Mouse (Mus musculus): ENCODE results near the gene Babam2. TPM values are rescaled to one million over a fixed set of nuclear protein-coding genes. Genes with fewer than 3 reads are reported as not detected.

The Babam2 gene
- 55.5 and 57.4 TPM in 2 replicates for polyA plus RNA-seq (2016; fragmentation: Nextera tagmentation; extraction: Ambion mirVana)

DNA sequence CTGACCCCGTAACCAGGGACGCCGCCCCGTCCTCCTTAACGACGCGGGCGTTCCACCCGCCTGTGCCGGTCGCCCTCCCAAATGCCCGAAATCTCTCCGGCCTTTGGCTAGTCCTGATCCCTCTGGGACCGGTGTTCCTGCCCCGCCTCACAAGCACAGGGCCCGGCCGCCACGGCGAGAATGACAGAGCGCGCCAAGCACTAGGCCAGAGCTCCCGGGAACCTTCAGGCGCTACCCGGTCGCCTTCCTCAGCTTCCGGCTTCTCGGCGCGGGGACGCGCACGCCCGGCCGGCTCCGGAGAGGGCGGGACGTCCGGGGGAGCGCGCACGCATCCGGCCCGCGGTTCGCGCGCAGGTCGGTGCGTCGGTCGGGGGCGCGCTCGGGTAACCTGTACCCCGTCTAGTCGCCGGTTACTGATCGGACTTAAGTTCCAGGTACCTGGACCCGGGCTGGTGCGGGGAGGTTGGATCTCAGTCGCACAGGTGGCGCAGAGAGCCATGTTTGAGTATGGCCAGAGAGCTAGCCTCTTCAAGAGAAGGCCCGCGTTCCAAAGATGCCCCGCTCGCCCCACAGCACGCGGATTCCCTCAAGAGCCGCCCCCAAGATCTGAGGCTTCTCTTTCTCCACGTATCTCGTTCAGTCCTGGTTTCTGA, at the start of gene Babam2:
Gene Babam2, plus strand, starts transcription at position 41 of the 653 bp plus-strand sequence.
- peaks cover 14% of the 10 kb centered on the region for H3K4me1 ChIP-seq
- DNase-seq (ENCODE audit: low spot score): peak; percentile 92
- no peaks in the 10 kb centered on the region for H3K9me3 ChIP-seq (replicated peaks)
- H3K4me3 ChIP-seq: peak within 1 kb of the TSS; percentile 85
- under 1% methylated on average over 71 of the region's 71 CpGs for WGBS
- H3K36me3 ChIP-seq: 0 out of 2 replicates have a peak, but pooled peaks cover 3% of the 10 kb centered on the region
- peak within 1 kb of the TSS; percentile 92 for H3K27ac ChIP-seq (replicated peaks)
- H3K27me3 ChIP-seq (ENCODE audit: low read depth, poor library complexity, severe bottlenecking): no peaks in the 10 kb centered on the region

DNA sequence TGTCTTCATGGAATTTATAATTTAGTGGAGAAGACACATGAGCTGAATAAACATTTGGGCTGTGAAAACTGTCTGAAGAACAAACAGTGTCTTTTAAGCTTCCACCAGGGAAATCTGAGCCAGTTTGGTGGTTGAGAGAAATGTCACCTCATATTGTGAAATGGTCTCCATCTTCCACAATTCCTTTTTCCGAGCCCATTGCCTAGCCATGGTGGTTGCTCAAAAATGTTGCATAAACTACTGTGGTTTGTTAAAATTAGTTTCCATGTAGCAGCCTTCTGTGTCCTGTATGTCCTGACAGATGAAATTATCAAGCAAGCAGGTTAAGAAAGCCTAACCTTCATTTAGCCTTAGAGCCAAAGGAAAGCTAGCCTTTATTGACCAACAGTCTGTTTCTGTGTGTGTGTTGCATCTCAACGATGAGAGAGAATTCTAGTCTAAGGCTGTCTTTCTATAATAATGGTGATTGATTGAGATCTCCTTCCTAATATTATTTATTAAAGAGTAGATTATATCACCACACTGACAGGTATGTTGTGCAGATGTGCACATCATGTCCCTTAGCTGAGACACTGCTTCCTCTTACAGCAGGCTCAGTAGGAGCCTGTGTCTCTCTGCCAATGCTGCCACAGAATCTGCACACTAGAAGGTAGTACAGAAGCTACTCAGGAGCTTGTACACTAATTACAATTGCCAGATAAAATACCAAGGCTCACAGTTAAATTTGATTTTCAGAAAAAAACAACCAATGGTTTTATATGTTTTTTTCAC, 46.8 kb upstream of the Babam2 start:
- 97% methylated on average over 2 of the region's 2 CpGs for WGBS
- Histone ChIP-seq H3K36me3 (no peaks in the 10 kb centered on the region), H3K27ac (replicated peaks) (no peak overlapping the region), H3K4me3 (no peak overlapping the region), H3K4me1 (no peaks in the 10 kb centered on the region), H3K9me3 (replicated peaks) (no peaks in the 10 kb centered on the region), H3K27me3 (ENCODE audit: low read depth, poor library complexity, severe bottlenecking) (no peaks in the 10 kb centered on the region)
- DNase-seq (ENCODE audit: low spot score): no peak

DNA sequence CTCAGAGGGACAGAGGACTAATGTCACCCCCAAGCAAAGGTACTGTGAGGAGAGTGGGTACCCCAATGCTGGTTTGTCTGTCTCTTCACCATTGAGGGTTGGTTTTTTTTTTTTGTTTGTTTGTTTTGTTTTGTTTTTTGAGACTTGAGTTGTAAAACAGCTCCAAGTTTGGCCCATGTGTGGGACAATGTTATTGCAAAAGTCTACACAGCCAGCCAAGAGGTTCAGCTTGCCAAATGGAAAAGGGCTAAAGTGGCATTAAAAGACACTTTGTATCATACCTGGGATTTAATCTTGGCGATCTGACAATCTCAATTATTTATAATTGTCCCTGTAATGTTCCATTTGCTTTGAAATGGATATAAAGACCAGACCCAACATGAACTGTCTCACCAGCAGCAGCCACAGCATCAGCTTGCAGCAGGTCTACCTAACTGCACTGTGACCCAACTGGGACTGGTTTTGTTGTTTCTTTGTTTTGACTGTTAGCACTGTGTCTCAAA, 41.7 kb upstream of the Babam2 start:
- Histone ChIP-seq H3K27ac (replicated peaks) (no peak overlapping the region), H3K4me3 (no peak overlapping the region), H3K27me3 (ENCODE audit: low read depth, poor library complexity, severe bottlenecking) (no peaks in the 10 kb centered on the region), H3K36me3 (no peaks in the 10 kb centered on the region), H3K9me3 (replicated peaks) (no peaks in the 10 kb centered on the region), H3K4me1 (no peaks in the 10 kb centered on the region)
- no peak for DNase-seq (ENCODE audit: low spot score)
- WGBS: 97% methylated on average over 1 of the region's 1 CpGs

DNA sequence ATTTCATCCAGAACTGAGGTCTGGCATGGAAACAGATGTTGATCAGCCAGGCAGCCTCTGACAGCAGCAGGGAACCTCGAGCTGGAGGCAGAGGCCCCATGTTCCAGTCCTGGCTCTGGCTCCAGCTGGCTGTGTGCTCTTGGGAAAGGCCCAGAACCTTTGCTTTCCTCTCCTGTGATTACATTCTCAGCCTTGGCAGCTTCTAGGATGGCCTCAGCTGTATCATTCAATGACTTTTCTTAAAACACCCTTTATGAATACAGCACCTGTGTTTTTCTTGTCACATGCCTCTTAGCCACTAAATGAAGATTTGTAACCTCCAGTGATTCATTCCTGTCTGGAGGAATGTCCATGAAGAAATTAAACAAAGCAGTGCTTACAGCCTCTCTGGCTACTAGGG, 31.3 kb upstream of the Babam2 start:
- Histone ChIP-seq H3K4me1 (no peaks in the 10 kb centered on the region; the same call in 1 of the 2 replicates), H3K4me3 (no peak overlapping the region), H3K9me3 (replicated peaks) (no peaks in the 10 kb centered on the region), H3K27ac (replicated peaks) (no peak overlapping the region), H3K27me3 (ENCODE audit: low read depth, poor library complexity, severe bottlenecking) (no peaks in the 10 kb centered on the region), H3K36me3 (no peaks in the 10 kb centered on the region)
- 56% methylated on average over 1 of the region's 1 CpGs for WGBS
- no peak for DNase-seq (ENCODE audit: low spot score)

DNA sequence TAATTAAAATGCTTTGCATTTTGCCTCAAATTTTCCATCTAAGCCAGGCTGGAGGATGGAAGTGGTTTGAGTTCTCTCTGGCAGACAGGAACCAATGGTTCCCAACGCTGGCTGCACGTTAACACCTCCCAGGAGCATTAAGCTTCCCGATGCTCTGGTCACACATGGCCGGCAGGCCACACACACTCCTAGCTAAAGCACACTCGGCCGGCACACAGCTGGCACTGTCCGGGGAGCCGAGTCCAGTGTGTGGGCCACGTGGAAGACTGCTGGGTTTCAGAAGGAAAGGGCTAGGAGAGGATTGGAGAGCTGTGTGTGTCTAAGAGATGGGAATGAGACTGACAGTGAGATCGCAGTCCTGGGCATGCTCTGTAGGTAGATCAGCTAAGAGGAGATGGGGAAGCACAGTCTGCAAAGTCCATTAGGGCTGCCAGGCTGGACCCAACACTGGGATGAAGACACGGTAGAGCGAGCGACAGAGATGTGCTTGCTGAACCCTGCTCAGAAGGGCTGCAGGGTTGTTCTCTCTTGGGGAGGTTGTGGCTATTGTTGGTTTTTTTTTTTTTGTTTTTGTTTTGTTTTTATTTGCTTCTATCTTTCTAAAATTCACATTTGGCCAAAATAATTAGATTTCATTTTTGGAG, 29.0 kb upstream of the Babam2 start:
- H3K4me1 ChIP-seq: no peaks in the 10 kb centered on the region; the same call in 1 of the 2 replicates
- no peaks in the 10 kb centered on the region for H3K36me3 ChIP-seq
- WGBS: 74% methylated on average over 13 of the region's 13 CpGs
- H3K4me3 ChIP-seq: no peak overlapping the region
- H3K27me3 ChIP-seq (ENCODE audit: low read depth, poor library complexity, severe bottlenecking): no peaks in the 10 kb centered on the region
- H3K27ac ChIP-seq (replicated peaks): no peak overlapping the region
- H3K9me3 ChIP-seq (replicated peaks): no peaks in the 10 kb centered on the region
- no peak for DNase-seq (ENCODE audit: low spot score)

DNA sequence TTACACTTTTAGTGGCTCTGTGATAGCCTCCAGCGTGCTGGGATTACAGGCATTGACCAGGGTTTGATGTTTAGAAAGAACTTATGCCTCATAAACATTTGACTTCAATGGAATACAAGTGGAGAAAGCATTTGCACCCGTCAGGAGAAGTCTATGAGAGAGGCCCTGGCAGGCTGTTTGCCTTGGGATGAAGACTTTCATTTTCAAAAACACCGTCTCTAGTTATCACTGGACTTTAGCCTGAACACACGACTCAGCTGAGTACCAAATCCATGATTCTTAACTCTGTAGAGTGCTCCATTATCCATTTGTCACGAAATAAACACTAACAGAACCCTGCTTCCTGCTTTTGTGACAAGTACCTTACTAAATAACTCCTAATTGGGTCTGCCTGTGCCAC, 27.5 kb upstream of the Babam2 start:
- DNase-seq (ENCODE audit: low spot score): no peak
- H3K4me3 ChIP-seq: no peak overlapping the region
- no peaks in the 10 kb centered on the region; the same call in 1 of the 2 replicates for H3K4me1 ChIP-seq
- 84% methylated on average over 5 of the region's 5 CpGs for WGBS
- no peak overlapping the region for H3K27ac ChIP-seq (replicated peaks)
- no peaks in the 10 kb centered on the region for H3K9me3 ChIP-seq (replicated peaks)
- no peaks in the 10 kb centered on the region for H3K36me3 ChIP-seq
- H3K27me3 ChIP-seq (ENCODE audit: low read depth, poor library complexity, severe bottlenecking): no peaks in the 10 kb centered on the region

DNA sequence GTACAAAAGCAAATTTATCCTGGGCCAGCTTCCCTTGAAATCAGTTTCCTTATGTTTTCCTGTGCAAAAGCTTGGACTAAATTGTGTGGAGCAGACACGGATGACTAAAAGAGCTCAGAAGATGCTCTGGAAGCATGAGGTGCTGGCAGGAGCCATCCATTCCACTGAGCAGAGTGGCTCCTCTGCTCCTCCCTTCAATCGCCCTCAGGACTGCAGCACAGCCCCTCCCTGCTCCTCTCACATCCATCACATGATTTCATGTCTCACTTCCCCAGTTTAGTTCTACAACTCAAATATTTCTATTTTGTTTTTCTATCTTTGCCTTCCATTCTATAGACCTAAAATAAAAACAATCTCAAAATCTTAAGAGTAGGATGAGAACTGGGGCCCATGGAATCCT, 26.3 kb upstream of the Babam2 start:
- H3K9me3 ChIP-seq (replicated peaks): no peaks in the 10 kb centered on the region
- no peak overlapping the region for H3K27ac ChIP-seq (replicated peaks)
- no peaks in the 10 kb centered on the region; the same call in 1 of the 2 replicates for H3K4me1 ChIP-seq
- H3K27me3 ChIP-seq (ENCODE audit: low read depth, poor library complexity, severe bottlenecking): no peaks in the 10 kb centered on the region
- H3K36me3 ChIP-seq: no peaks in the 10 kb centered on the region
- H3K4me3 ChIP-seq: no peak overlapping the region
- 68% methylated on average over 2 of the region's 2 CpGs for WGBS
- DNase-seq (ENCODE audit: low spot score): no peak

DNA sequence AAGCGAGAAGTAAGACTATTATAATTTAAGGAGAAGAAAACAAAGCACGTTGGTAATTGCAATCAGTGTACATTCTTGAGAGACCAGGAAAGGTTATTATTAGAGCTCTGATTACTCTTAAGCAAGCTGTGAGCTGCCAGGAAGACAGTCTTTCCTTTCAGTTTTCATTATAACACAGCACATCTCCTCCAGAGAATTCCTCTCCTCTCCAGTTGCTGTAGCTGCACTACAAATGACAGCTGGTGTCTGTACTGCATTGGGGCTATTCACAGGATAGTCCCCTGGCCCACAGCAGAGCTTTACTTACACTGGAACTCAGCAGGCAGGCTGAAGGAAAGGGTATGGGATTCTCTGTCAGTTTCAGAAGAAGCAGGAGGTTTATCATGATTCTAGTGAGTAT, 24.1 kb upstream of the Babam2 start:
- WGBS: 87% methylated on average over 2 of the region's 2 CpGs
- Histone ChIP-seq H3K27me3 (ENCODE audit: low read depth, poor library complexity, severe bottlenecking) (no peaks in the 10 kb centered on the region), H3K27ac (replicated peaks) (no peak overlapping the region), H3K4me3 (no peak overlapping the region), H3K9me3 (replicated peaks) (no peaks in the 10 kb centered on the region), H3K36me3 (no peaks in the 10 kb centered on the region), H3K4me1 (no peaks in the 10 kb centered on the region; the same call in 1 of the 2 replicates)
- DNase-seq (ENCODE audit: low spot score): no peak

DNA sequence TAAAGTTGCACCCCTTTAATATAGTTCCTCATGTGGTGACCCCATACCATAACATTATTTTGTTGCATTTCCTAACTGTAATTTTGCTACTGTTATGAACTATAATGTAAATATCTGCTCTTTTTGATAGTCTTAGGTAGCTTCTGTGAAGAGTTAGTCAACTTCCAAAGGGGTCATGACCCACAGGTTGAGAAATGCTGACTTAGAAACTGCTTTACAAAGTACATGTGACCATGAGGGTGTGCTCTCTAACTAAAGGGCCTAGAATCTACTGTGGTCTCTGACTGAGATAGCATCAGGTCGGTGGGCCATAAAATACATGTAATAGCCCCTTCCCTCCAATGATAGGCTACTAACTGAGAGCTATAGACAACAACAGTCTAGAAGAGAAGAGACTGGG, 19.5 kb upstream of the Babam2 start:
- H3K9me3 ChIP-seq (replicated peaks): no peaks in the 10 kb centered on the region
- H3K4me3 ChIP-seq: no peak overlapping the region
- no peaks in the 10 kb centered on the region for H3K4me1 ChIP-seq
- DNase-seq (ENCODE audit: low spot score): no peak
- WGBS: 84% methylated on average over 1 of the region's 1 CpGs
- no peaks in the 10 kb centered on the region for H3K27me3 ChIP-seq (ENCODE audit: low read depth, poor library complexity, severe bottlenecking)
- no peak overlapping the region for H3K27ac ChIP-seq (replicated peaks)
- no peaks in the 10 kb centered on the region for H3K36me3 ChIP-seq

DNA sequence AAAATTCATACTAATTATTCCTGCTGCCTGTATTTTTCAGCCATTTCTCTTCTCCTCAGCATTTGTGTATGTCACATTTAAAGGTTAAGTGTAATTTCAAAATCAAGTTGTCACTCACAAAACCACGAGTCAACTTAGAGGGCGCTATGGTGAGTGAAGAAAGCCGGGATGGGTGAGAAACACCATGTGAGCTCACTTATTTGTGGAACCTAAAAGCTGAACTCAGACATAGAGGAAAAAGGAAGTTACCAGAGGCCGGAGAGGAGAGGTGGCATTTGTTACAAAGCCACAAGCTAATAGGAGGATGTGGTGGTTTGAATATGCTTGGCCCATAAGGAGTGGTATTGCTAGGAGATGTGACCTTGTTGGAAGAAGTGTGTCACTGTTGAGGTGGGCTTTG, 17.3 kb upstream of the Babam2 start:
- Histone ChIP-seq H3K4me1 (no peaks in the 10 kb centered on the region), H3K27ac (replicated peaks) (no peak overlapping the region), H3K36me3 (no peaks in the 10 kb centered on the region), H3K9me3 (replicated peaks) (no peaks in the 10 kb centered on the region), H3K27me3 (ENCODE audit: low read depth, poor library complexity, severe bottlenecking) (no peaks in the 10 kb centered on the region), H3K4me3 (no peak overlapping the region)
- no peak for DNase-seq (ENCODE audit: low spot score)
- 77% methylated on average over 4 of the region's 4 CpGs for WGBS

DNA sequence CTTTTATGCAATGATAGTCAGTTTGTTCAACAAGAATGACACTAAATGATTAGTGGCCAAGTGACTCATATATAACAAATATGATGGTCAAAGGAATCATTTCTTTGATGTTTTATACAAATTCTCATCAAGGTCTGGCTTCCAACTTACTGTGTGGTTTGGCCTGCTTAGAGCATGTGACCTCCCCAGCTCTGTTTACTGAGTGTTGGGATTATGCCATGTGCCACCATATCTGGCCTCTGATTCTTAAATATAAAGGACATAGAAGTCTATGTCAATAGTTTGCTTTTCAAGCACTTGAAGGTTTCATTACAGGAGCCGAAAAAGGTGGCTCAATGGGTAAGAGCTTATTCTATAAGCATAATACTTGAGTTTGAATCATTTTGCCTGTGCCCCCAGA, 15.2 kb upstream of the Babam2 start:
- Histone ChIP-seq H3K27me3 (ENCODE audit: low read depth, poor library complexity, severe bottlenecking) (no peaks in the 10 kb centered on the region), H3K9me3 (replicated peaks) (no peaks in the 10 kb centered on the region), H3K4me1 (no peaks in the 10 kb centered on the region), H3K4me3 (no peak overlapping the region), H3K36me3 (no peaks in the 10 kb centered on the region), H3K27ac (replicated peaks) (no peak overlapping the region)
- no peak for DNase-seq (ENCODE audit: low spot score)
- WGBS: 91% methylated on average over 1 of the region's 1 CpGs

DNA sequence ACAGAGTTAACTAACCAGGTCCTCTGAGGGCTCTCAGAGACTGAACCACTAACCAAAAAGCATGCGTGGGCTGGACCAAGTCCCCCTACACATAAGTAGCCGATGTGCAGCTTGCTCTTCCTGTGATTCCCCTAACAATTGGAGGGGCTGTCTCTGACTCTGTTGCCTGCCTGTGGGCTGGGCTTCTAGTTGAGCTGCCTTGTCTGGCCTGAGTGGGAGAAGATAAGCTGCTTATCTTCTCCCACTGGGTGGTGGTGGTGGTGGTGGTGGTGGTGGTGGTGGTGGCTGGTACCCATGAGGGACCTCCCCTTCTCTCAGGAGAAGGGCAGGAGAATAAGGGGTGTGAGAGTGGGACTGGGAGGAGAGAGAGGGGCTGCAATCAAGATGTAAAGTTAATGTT, 11.4 kb upstream of the Babam2 start:
- Histone ChIP-seq H3K9me3 (replicated peaks) (no peaks in the 10 kb centered on the region), H3K36me3 (no peaks in the 10 kb centered on the region), H3K4me1 (no peaks in the 10 kb centered on the region), H3K27me3 (ENCODE audit: low read depth, poor library complexity, severe bottlenecking) (no peaks in the 10 kb centered on the region), H3K27ac (replicated peaks) (no peak overlapping the region), H3K4me3 (no peak overlapping the region)
- DNase-seq (ENCODE audit: low spot score): no peak
- WGBS: 38% methylated on average over 2 of the region's 2 CpGs

DNA sequence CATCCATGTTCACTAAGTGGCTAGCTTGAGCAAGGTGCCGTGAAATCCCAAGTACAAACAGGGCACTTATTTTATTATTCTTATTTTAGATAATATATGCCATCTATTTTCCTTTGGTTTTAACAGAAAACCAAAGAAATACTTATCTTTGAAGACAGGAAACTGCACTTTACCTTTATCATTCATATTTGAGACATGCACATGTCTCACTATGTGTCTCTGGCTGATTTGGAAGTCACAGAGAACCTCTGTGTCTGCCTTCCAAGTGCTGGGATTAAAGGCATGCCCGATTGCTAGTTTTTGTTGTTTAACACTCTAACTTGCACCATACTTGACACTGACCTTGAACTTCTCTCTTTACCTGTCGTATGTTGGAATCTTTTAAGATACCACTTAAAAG, 9.5 kb upstream of the Babam2 start:
- no peaks in the 10 kb centered on the region for H3K36me3 ChIP-seq
- 93% methylated on average over 3 of the region's 3 CpGs for WGBS
- H3K4me3 ChIP-seq: no peak overlapping the region
- no peaks in the 10 kb centered on the region for H3K9me3 ChIP-seq (replicated peaks)
- no peak for DNase-seq (ENCODE audit: low spot score)
- no peak overlapping the region for H3K27ac ChIP-seq (replicated peaks)
- no peaks in the 10 kb centered on the region for H3K27me3 ChIP-seq (ENCODE audit: low read depth, poor library complexity, severe bottlenecking)
- H3K4me1 ChIP-seq: no peaks in the 10 kb centered on the region

Data from midbrain, embryonic 10.5 days (tissue).